Mouse (Mus musculus) heart, embryonic 15.5 days (tissue): ENCODE results near the gene Clint1. TPM values are rescaled to one million over a fixed set of nuclear protein-coding genes. Genes with fewer than 3 reads are reported as not detected.

ENCODE experiments used
- ATAC-seq: fragments of 200-750 bp; cut with Nextera tagmentation; replicated peaks from 2 replicates; pipeline ENCODE4 v1.8.0; 2017; ENCODE audit warnings: low read depth, moderate TSS enrichment; ENCODE audit not compliant: insufficient number of reproducible peaks, insufficient read depth, low FRiP score
- H3K27ac ChIP-seq: fragments of 300-500 bp; sonication (generic); 2 replicates; pipeline ENCODE4 v1.5.1; 2015; ENCODE audit warnings: mild to moderate bottlenecking, inconsistent platforms
- H3K27me3 ChIP-seq: fragments of 300-500 bp; sonication (generic); 2 replicates; pipeline ENCODE4 v1.6.1; 2015; ENCODE audit warnings: inconsistent platforms
- H3K36me3 ChIP-seq: fragments of 300-500 bp; sonication (generic); 2 replicates; pipeline ENCODE4 v1.6.1; 2015; ENCODE audit warnings: mild to moderate bottlenecking, inconsistent platforms
- H3K4me1 ChIP-seq: fragments of 300-500 bp; sonication (generic); replicated peaks from 2 replicates; pipeline ENCODE4 v1.6.1; 2015; ENCODE audit warnings: inconsistent platforms
- H3K4me2 ChIP-seq: fragments of 300-500 bp; sonication (generic); 2 replicates; pipeline ENCODE4 v1.6.1; 2015; ENCODE audit warnings: inconsistent platforms, mild to moderate bottlenecking, moderate library complexity
- H3K4me3 ChIP-seq: fragments of 300-500 bp; sonication (generic); 2 replicates; pipeline ENCODE4 v1.5.1; 2015; ENCODE audit warnings: mild to moderate bottlenecking, inconsistent platforms
- H3K9ac ChIP-seq: fragments of 300-500 bp; sonication (generic); 2 replicates; pipeline ENCODE4 v1.6.1; 2015; ENCODE audit warnings: mild to moderate bottlenecking, inconsistent platforms
- H3K9me3 ChIP-seq: fragments of 300-500 bp; sonication (generic); replicated peaks from 2 replicates; pipeline ENCODE4 v1.6.1; 2016; ENCODE audit warnings: inconsistent platforms
- WGBS: fragments of 180-500 bp; shearing (Covaris S2); methylation state at CpG from one replicate; pipeline ENCODE4 v1.1.7; 2015; ENCODE audit warnings: mixed read lengths; 5-methylcytosine and 5-hydroxymethylcytosine counted together
- microRNA-seq: library from miRNA; unstranded; fragments of <30 nt; microRNA quantifications from one replicate; pipeline ENCODE4, GENCODE M21; 2016
- polyA plus RNA-seq: library from polyadenylated mRNA; unstranded; fragments of >200 nt; fragmentation: Nextera tagmentation; extraction: Ambion mirVana; gene quantifications from 2 replicates; pipeline ENCODE4 v1.2.1, GENCODE M21; 2015

Clint1 gene
- polyA plus RNA-seq, 1 experiment from 2014 or later, result 44.4 TPM

DNA sequence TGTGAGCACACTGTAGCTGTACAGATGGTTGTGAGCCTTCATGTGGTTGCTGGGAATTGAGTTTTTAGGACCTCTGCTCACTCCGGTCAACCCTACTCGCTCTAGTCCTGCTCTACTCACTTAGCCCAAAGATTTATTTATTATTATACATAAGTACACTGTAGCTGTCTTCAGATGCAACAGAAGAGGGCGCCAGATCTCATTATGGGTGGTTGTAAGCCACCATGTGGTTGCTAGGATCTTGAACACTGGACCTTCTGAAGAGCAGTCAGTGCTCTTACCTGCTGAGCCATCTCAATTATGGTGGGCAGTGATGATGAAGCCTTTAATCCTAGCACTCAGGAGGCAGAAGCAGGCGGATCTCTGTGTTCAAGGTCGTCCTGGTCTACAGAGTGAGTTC lies 108.2 kb downstream of the Clint1 start:
- no peaks in the 10 kb centered on the region for H3K9me3 ChIP-seq
- no peak for ATAC-seq
- 82% methylated on average over 5 of the region's 5 CpGs for WGBS
- H3K27ac ChIP-seq, result no peak overlapping the region
- H3K4me1 ChIP-seq, result no peaks in the 10 kb centered on the region
- H3K9ac ChIP-seq, result no peak overlapping the region
- H3K36me3 ChIP-seq, result no peaks in the 10 kb centered on the region
- no peak overlapping the region for H3K4me2 ChIP-seq
- H3K4me3 ChIP-seq, result no peak overlapping the region
- no peaks in the 10 kb centered on the region for H3K27me3 ChIP-seq

Small RNAs within 50 kb of the gene (microRNA-seq; reads per million reads assigned to microRNA genes)
- gene Gm22751, result not detected

Other genes with a start within 250 kb of the Clint1 start
- 5.4 and 5.5 TPM in 2 replicates for gene Lsm11, start 92.9 kb downstream of the Clint1 start, polyA plus RNA-seq
- 7.4 and 9.2 TPM in 2 replicates for gene Thg1l, start 103.4 kb downstream of the Clint1 start, polyA plus RNA-seq
- 0.20 and 0.22 TPM in 2 replicates for gene Sox30, start 128.3 kb downstream of the Clint1 start, polyA plus RNA-seq
- 2.9 and 4.4 TPM in 2 replicates for gene Gm12166, start 200.3 kb downstream of the Clint1 start, polyA plus RNA-seq
- gene Adam19, start 203.9 kb downstream of the Clint1 start, polyA plus RNA-seq, result 19.6 and 26.5 TPM in 2 replicates